Mouse (Mus musculus) lung, embryonic 15.5 days (tissue): ENCODE data around the gene Zfp423. TPM values are rescaled to one million over a fixed set of nuclear protein-coding genes. Genes with fewer than 3 reads are reported as not detected.

Experiments used
- ATAC-seq: fragments of 200-750 bp; cut with Nextera tagmentation; 2 replicates; pipeline ENCODE4 v1.8.0; 2017; ENCODE audit warnings: moderate number of reproducible peaks, borderline replicate concordance; ENCODE audit not compliant: low FRiP score, low TSS enrichment; ENCODE audit errors: extremely low read depth
- H3K27ac ChIP-seq: fragments of 300-500 bp; sonication (generic); 2 replicates; pipeline ENCODE4 v1.5.1; 2015; ENCODE audit warnings: moderate library complexity, mild to moderate bottlenecking, inconsistent platforms
- H3K27me3 ChIP-seq: fragments of 300-500 bp; sonication (generic); 2 replicates; pipeline ENCODE4 v1.6.1; 2015; ENCODE audit warnings: inconsistent platforms
- H3K36me3 ChIP-seq: fragments of 300-500 bp; sonication (generic); 2 replicates; pipeline ENCODE4 v1.6.1; 2015; ENCODE audit warnings: inconsistent platforms
- H3K4me1 ChIP-seq: fragments of 300-500 bp; sonication (generic); 2 replicates; pipeline ENCODE4 v1.6.1; 2015; ENCODE audit warnings: inconsistent platforms
- H3K4me2 ChIP-seq: fragments of 300-500 bp; sonication (generic); 2 replicates; pipeline ENCODE4 v1.6.1; 2015; ENCODE audit warnings: inconsistent platforms, mild to moderate bottlenecking, moderate library complexity
- H3K4me3 ChIP-seq: fragments of 300-500 bp; sonication (generic); 2 replicates; pipeline ENCODE4 v1.5.1; 2015; ENCODE audit warnings: mild to moderate bottlenecking, inconsistent platforms
- H3K9ac ChIP-seq: fragments of 300-500 bp; sonication (generic); 2 replicates; pipeline ENCODE4 v1.6.1; 2015; ENCODE audit warnings: inconsistent platforms
- H3K9me3 ChIP-seq: fragments of 300-500 bp; sonication (generic); 2 replicates; pipeline ENCODE4 v1.6.1; 2016; ENCODE audit warnings: inconsistent platforms
- WGBS: fragments of 180-500 bp; shearing (Covaris S2); methylation state at CpG from one replicate; pipeline ENCODE4 v1.1.7; 2015; 5-methylcytosine and 5-hydroxymethylcytosine counted together
- polyA plus RNA-seq: library from polyadenylated mRNA; unstranded; fragments of >200 nt; fragmentation: Nextera tagmentation; extraction: Ambion mirVana; gene quantifications from 2 replicates; pipeline ENCODE4 v1.2.1, GENCODE M21; 2015

Zfp423 gene
- polyA plus RNA-seq, 1 experiment from 2014 or later: 7.3 TPM

- Histone ChIP-seq H3K4me2 (no peak overlapping the region), H3K27me3 (peaks cover 6% of the 10 kb centered on the region; the same call in 1 of the 2 replicates), H3K9ac (no peak overlapping the region), H3K4me3 (no peak overlapping the region), H3K4me1 (0 out of 2 replicates have a peak, but pooled peaks cover 4% of the 10 kb centered on the region), H3K27ac (no peak overlapping the region), H3K9me3 (no peaks in the 10 kb centered on the region), H3K36me3 (no peaks in the 10 kb centered on the region)
- WGBS: 35% methylated on average over 7 of the region's 7 CpGs
- ATAC-seq: no peak
These were observed 340.3 kb downstream of the Zfp423 start for GRCm38 (mm10) chr8:87619118-87619517.

GRCm38 (mm10) chr8:87613701-87614100 lies 345.7 kb downstream of the Zfp423 start:
- WGBS: 86% methylated on average over 1 of the region's 1 CpGs
- ATAC-seq: no peak
- H3K27me3 ChIP-seq: peaks cover 6% of the 10 kb centered on the region; the same call in 1 of the 2 replicates

More at GRCm38 (mm10) chr8:87613701-87614100, 345.7 kb downstream of the Zfp423 start:
- no peaks in the 10 kb centered on the region for H3K36me3 ChIP-seq
- no peak overlapping the region for H3K4me2 ChIP-seq
- no peak overlapping the region for H3K9ac ChIP-seq
- no peak overlapping the region for H3K4me3 ChIP-seq
- H3K4me1 ChIP-seq: no peaks in the 10 kb centered on the region
- H3K27ac ChIP-seq: no peak overlapping the region
- no peaks in the 10 kb centered on the region for H3K9me3 ChIP-seq

Other genes with a start within 250 kb of the Zfp423 start
- 55.7 and 58.8 TPM in 2 replicates for gene Cnep1r1, start 159.2 kb upstream of the Zfp423 start, polyA plus RNA-seq
- gene Heatr3, start 178.3 kb upstream of the Zfp423 start, polyA plus RNA-seq: 42.2 and 42.6 TPM in 2 replicates
- 8.4 and 8.6 TPM in 2 replicates for gene Tent4b, start 239.6 kb upstream of the Zfp423 start, polyA plus RNA-seq